23 mouse cellular contexts compared by ENCODE assay signal in genomic region chr9:40547876-40548275, GRCm38 (mm10). TPM values are rescaled to one million over a fixed set of nuclear protein-coding genes. Genes with fewer than 3 reads are reported as not detected.
DNase-seq lines count a peak whose midpoint lies in the region; ATAC-seq and TF ChIP-seq lines count a peak whose summit lies in the region.
"Had no signal": no experiment of that assay in that cellular context is flagged by ENCODE, and none has a peak within 500 bp of the region (broad histone marks: within the 10 kb centered on the region; RNA-seq: fewer than 3 reads in every experiment).

No protein-coding gene starts in this region.

- H3K4me3 ChIP-seq in gastrocnemius, adult 2 months: peak overlapping the region; percentile 53
- no peak overlapping the region for H3K4me3 ChIP-seq in heart, embryonic 12.5 days
- H3K4me3 ChIP-seq in midbrain, embryonic 11.5 days (ENCODE audit: low read depth, low read length): no peak overlapping the region
- no peak overlapping the region for H3K4me3 ChIP-seq in midbrain, embryonic 10.5 days
- H3K4me3 ChIP-seq: embryonic facial prominence, embryonic 10.5 days; embryonic facial prominence, embryonic 12.5 days; forebrain, embryonic 13.5 days had no signal

- 82% methylated on average over 5 of the region's 5 CpGs for WGBS in heart, embryonic 12.5 days
- WGBS in midbrain, embryonic 11.5 days: 85% methylated on average over 5 of the region's 5 CpGs
- WGBS in midbrain, embryonic 10.5 days: 91% methylated on average over 5 of the region's 5 CpGs

- no peak for TF ChIP-seq CTCF in gastrocnemius, adult 2 months (IDR thresholded peaks at IDR 0.05)

- H3K4me2 ChIP-seq in heart, embryonic 12.5 days: 0 out of 2 replicates have a peak overlapping the region, but pooled peaks have one; percentile 25
- H3K4me2 ChIP-seq in midbrain, embryonic 11.5 days: no peak overlapping the region
- H3K4me2 ChIP-seq: embryonic facial prominence, embryonic 12.5 days; forebrain, embryonic 13.5 days had no signal

- no peak overlapping the region for H3K9ac ChIP-seq in heart, embryonic 12.5 days
- H3K9ac ChIP-seq in midbrain, embryonic 11.5 days (ENCODE audit: low read length): no peak overlapping the region
- H3K9ac ChIP-seq: embryonic facial prominence, embryonic 12.5 days; forebrain, embryonic 13.5 days had no signal

- H3K27ac ChIP-seq in gastrocnemius, adult 2 months: peak overlapping the region; percentile 79
- no peak overlapping the region for H3K27ac ChIP-seq in heart, embryonic 12.5 days (ENCODE audit: poor library complexity, severe bottlenecking)
- no peak overlapping the region for H3K27ac ChIP-seq in midbrain, embryonic 11.5 days (ENCODE audit: low read depth, low read length)
- H3K27ac ChIP-seq in midbrain, embryonic 10.5 days (replicated peaks): no peak overlapping the region
- H3K27ac ChIP-seq: embryonic facial prominence, embryonic 10.5 days; embryonic facial prominence, embryonic 12.5 days; forebrain, embryonic 13.5 days had no signal

- intact Hi-C loops in gastrocnemius, adult 2 months (cut with DNase I): no loop called here

- H3K9me3 ChIP-seq in heart, embryonic 12.5 days (replicated peaks): no peaks in the 10 kb centered on the region
- no peaks in the 10 kb centered on the region for H3K9me3 ChIP-seq in midbrain, embryonic 11.5 days (ENCODE audit: control insufficient read depth, low read length)
- H3K9me3 ChIP-seq in midbrain, embryonic 10.5 days (replicated peaks): no peaks in the 10 kb centered on the region
- H3K9me3 ChIP-seq: embryonic facial prominence, embryonic 10.5 days; embryonic facial prominence, embryonic 12.5 days; forebrain, embryonic 13.5 days; G1E had no signal

- no peak for DNase-seq in gastrocnemius, adult 2 months
- DNase-seq in gastrocnemius, postnatal 10 days: no peak
- DNase-seq in heart, adult 18-20 months: no peak
- peak; percentile 17 for DNase-seq in midbrain, embryonic 11.5 days (ENCODE audit: low spot score, missing footprints)
- no peak for DNase-seq in midbrain, embryonic 10.5 days (ENCODE audit: low spot score)
- DNase-seq in right cerebral cortex, postnatal 14 days: no peak
- DNase-seq: adrenal gland, adult 8-10 months; adrenal gland, postnatal 14 days; B cell, adult 2 months; cerebellum, adult 11-12 months; cerebellum, adult 2 months; cerebellum, adult 9-10 months; cerebellum, postnatal 10 days; cerebellum, postnatal 25 days had no signal

- H3K27me3 ChIP-seq in heart, embryonic 12.5 days (replicated peaks): no peaks in the 10 kb centered on the region
- no peaks in the 10 kb centered on the region for H3K27me3 ChIP-seq in midbrain, embryonic 11.5 days (ENCODE audit: control insufficient read depth, insufficient read depth, low read length)
- no peaks in the 10 kb centered on the region for H3K27me3 ChIP-seq in midbrain, embryonic 10.5 days (ENCODE audit: low read depth, poor library complexity, severe bottlenecking)
- H3K27me3 ChIP-seq: CH12.LX; embryonic facial prominence, embryonic 12.5 days; forebrain, embryonic 13.5 days had no signal

- no peaks in the 10 kb centered on the region for H3K36me3 ChIP-seq in heart, embryonic 12.5 days
- H3K36me3 ChIP-seq in midbrain, embryonic 11.5 days (ENCODE audit: control insufficient read depth, insufficient read depth, low read length): no peaks in the 10 kb centered on the region
- no peaks in the 10 kb centered on the region for H3K36me3 ChIP-seq in midbrain, embryonic 10.5 days
- H3K36me3 ChIP-seq: embryonic facial prominence, embryonic 10.5 days; embryonic facial prominence, embryonic 12.5 days; G1E had no signal

- ATAC-seq in heart, embryonic 12.5 days (ENCODE audit: insufficient number of reproducible peaks, low FRiP score): no peak
- ATAC-seq in midbrain, embryonic 11.5 days (ENCODE audit: low FRiP score): no peak
- ATAC-seq: activated CD4-positive, CD25-positive, alpha-beta regulatory T cell, adult 4 months; CD4-positive, CD25-positive, alpha-beta regulatory T cell, adult 4 months; forebrain, embryonic 13.5 days; Patski had no signal

- peaks cover 8% of the 10 kb centered on the region for H3K4me1 ChIP-seq in heart, embryonic 12.5 days (replicated peaks)
- no peaks in the 10 kb centered on the region for H3K4me1 ChIP-seq in midbrain, embryonic 11.5 days (ENCODE audit: control insufficient read depth, insufficient read depth, low read length)
- no peaks in the 10 kb centered on the region for H3K4me1 ChIP-seq in midbrain, embryonic 10.5 days
- H3K4me1 ChIP-seq: embryonic facial prominence, embryonic 10.5 days; embryonic facial prominence, embryonic 12.5 days; forebrain, embryonic 13.5 days had no signal

RNA-seq across cellular contexts. Expression of gene Gramd1b, which starts 16.7 kb away (rescaled TPM):
- total RNA-seq in gastrocnemius, adult 2 months (2021): 1 to 10 TPM; 5.3 to 8.2 TPM
- 10 to 100 TPM; 15.6 to 20.4 TPM for total RNA-seq in gastrocnemius, postnatal 10 days (2021)
- polyA plus RNA-seq in heart, embryonic 12.5 days (2016; fragmentation: Nextera tagmentation; extraction: Ambion mirVana): 7.9 and 10.5 TPM in 2 replicates
- 10 to 100 TPM; 14.7 to 16.7 TPM for total RNA-seq in heart, adult 18-20 months (2021)
- polyA plus RNA-seq in midbrain, embryonic 11.5 days (2014; fragmentation: Nextera tagmentation; extraction: Ambion mirVana): 2.3 and 2.5 TPM in 2 replicates
- 2.3 and 3.7 TPM in 2 replicates for polyA plus RNA-seq in midbrain, embryonic 10.5 days (2016; fragmentation: Nextera tagmentation; extraction: Ambion mirVana)
- polyA plus RNA-seq: G1E had no signal
